Mouse (Mus musculus) kidney, postnatal 10 days (tissue): ENCODE measurements around the gene Ptges.
A peak's percentile ranks its signal among the peaks of the same experiment; 100 is the strongest.
"Not testable (repeated sequence)": the region's sequence is repeated elsewhere in the genome, so short reads cannot be mapped to it uniquely, and the experiment has no call there.

Experiments
- DNase-seq: peaks from one replicate; pipeline ENCODE4 v3.0.0; 2021; ENCODE audit warnings: mixed read lengths

Ptges gene

DNA sequence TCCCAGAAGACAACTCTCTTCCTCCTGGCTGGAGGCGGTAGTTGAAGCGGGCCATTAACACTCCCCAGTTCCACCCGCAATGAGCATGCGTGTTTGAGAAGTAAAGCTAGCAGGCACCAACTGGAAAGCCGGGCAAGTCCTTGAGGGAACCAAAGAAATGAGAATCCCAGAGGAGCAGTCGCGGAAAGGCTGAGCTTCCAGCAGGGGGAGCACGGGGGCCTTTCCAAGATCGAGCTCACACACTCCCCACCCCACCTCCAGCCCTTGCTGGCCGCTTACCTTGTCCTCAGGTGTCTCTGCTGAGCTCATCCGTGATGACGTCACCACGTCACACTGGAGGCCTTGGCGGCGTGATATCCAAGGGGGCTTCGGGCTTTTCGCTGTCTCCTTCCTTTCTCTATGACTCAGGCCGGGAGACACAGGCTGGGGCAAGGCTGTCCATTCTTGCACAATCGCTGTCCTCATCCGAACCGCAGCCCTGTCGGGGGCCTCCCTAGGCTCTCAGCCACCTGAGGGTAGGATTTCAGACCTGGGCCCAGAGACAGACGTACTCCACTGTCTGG lies at the start of gene Ptges:
Gene Ptges, minus strand, starts transcription at position 381 of the 563 bp plus-strand sequence.
- peak; percentile 85 for DNase-seq

DNA sequence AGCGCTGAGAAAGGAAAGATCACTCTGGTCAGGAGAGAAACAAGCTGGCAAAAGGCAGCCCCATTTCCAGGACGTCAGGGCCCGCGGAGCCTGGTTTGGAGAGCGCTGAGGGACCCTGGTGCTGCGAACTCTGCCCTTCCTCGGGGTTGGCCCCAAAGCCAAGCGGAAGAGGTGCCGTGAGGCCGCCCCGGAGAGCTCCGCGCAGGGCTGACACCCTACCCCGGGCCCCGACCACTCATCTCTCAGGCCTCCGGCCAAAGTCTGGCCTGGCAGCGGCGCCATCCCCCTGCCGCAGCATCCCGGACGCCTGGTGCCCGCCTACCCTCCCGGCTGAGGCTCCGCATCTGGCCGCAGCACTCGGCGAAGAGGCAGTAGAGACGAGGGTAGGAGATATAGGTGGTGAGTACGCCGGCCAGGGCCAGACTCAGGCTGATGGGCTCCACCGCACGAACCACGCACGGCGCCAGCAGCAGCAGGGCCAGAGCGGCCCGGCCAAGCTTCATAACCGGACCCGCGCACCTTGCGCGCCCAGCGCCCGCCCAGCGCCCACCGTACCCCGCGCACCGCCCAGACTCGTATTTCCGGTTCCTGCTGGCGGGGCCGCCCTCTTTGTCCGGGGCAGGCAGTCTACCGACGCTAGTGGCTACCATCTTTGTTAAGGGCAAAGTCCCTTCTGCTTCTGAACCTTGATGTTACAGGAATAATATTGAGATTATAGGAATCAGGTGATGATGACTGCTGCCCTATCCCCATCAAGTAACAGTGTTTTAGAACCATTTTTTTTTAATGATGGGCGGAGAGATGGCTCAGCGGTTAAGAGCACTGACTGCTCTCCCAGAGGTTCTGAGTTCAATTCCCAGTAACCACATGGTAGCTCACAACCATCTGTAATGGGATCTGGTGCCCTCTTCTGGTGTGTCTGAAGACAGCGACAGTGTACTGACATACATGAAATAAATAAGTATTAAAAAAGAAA lies 38.0 kb upstream of the Ptges start, which contains the start of gene Tor1a:
Gene Tor1a, minus strand, starts transcription at position 582 of the 976 bp plus-strand sequence.
- DNase-seq: peak; percentile 94

DNA sequence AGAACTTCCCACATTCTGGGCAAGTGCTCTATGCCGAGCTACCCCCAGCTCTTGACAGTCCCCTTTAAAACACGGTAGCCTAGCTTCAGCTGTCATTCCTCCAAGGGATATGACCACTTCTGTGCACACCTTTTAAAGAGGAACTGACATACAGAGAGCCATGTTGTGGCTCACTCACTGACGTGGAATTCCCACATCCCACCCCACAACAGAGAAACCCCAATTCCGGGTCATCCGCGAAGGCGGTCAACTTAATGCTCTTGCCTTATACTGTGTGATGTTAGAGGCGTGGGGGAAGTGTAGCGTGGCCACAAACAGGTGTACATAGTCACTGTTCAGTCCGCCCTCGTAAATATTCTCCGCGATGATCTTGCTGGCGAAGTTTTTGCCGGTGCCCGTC lies 37.2 kb upstream of the Ptges start:
- no peak for DNase-seq

DNA sequence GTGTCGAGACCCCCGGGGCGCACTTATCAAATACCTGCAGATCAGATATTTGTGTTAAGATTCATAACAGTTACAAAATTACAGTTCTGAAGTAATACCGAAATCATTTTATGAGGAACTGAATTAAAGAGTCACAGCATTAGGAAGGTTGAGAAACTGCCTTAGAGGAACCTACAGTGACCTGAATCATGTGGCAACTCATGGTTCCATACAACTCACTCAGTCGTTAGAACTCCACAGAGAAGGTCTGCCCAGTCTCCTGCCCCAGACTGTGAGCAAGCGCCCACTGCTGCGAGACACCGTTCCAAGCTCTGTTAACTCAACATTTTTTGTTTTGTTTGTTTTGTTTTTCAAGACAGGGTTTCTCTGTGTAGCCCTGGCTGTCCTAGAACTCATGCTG lies 36.0 kb upstream of the Ptges start:
- no peak for DNase-seq

DNA sequence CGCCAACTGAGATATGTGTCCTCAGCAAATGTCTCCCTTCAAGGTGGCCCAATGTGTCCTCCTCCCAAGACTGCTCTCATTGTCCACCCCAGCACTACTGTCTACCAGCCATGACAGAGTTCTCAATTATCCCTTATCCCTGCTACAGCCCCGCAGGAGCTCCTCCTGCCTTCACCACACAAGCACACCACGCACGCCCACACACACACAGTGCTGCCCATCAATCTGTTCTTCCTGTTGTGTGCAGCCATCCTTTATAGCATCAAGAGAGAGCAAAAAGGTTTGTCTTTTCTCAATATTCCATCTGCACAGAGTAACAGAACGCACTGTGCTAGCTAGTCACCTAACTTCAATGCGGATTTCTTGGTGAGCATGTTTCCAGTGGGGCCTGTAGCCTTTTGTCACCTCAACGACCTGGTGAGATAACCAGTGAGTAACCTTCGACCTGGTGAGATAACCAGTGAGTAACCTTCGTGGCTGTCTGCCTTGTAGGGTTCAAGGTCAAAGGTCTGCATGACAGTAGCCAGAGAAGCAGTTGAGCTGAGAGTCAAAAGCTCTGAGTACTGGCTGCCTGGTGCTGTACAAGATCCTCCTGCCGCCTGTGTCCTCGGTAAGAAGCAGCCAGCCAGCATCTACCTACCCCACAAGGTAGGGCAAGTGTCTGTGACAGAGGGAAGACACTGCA lies 33.0 kb upstream of the Ptges start:
- no peak for DNase-seq

DNA sequence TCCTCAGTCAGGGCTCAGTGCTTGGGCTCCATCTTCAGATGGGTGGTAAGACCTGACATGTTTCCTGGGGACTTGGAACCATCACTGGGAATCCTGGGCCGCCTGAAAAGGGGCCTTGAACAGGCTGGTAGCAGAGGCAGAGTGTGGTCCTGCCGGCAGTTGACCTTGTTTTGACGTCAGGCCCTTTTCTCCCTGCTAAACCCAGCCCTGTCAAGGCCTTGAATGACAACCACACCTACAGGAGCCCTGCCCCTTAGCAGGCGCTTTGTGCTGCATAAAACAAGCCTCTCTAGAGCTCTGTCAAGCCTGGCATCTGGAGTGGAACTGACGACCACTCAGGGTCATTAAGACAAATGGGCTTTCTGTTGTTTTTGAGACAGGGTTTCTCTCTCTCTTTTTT lies 30.2 kb upstream of the Ptges start:
- no peak for DNase-seq

DNA sequence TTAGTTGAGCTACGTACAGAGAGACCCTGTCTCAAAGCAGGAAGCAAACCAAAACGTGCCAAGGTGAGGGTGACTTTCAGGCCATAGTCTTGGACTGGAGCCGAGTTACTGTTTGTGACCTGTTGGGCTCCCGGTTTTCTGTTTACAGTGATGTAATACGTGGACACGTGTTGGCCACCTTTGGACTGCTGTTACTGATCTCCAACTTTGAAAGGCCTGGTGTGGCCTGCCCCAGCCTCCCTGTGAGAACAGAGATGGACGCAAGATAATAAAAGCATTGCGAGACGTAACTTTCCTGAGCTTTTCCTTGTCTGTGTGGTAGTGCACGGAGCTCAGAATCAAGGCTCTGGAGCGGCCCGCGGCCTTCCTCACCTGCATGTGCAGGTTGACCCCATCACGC lies 29.1 kb upstream of the Ptges start:
- no peak for DNase-seq

DNA sequence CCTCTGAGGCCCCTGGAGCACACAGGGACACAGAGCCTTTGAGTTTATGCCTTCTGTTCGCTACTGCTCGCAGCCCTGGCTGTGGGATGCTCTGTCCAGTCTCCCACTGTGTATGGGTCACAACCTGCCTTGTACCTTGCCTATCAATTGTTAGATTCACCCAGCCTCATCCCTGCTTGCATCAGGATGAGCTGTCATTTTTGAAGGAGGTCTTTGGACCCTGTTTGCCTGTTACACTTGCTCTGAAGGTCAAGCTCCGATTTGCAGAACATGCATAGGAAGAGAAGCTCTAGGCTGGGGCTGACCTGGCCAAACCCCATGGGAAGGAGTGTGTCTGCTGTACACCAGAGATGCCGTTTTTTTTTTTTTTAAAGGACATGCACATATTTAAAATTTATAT lies 27.8 kb upstream of the Ptges start:
- DNase-seq: no peak

DNA sequence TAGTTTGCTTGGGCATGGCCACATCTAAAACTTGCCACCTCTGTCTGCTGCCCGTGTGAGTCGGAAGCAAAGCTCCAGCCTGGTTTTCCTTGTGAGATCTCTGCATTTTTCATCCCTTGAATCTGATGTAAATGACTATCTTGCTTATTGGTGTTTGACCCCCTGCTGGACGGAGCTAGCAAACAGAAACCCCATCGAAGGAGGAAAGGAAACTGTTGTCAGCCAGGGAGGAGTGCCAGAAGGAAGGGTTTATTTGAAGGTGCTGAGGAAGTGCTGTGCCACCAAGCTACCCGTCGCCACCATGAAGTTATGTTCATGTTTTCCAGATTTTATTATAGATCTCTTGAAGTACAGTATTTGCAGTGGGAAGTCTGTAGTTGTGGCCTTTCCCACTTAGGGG lies 25.1 kb upstream of the Ptges start:
- no peak for DNase-seq

DNA sequence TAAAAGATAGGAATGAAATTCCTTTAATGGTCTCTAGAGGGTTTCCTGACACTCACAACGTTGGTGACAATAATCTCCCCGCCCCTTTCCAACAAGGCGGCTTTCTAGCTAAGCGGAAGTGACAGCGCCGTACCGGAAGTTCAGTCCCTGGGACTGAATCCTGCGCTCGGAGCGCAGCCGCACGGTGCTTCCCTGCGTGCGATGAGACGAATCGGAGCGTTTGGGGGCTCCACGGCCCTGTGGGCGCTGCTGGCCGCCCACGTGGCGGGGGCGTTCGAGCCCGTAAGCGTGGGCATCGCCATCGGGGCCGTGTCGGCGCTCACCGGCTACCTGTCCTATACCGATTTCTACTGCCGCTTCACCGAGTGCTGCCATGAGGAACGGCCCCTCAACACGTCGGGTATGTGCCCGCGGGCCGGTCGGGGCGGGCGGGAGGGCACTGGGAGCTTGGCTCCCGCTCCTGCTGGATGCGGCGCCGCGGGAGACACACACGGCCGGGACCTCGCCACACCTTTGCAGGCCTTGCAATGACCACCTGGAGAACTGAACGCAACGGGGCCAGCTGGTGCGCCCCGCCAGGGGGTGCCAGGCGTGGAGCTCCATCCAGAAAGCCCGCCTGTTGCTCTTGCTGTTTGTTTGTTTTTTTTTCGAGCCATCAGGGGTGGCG lies 23.3 kb upstream of the Ptges start, which contains the start of gene Tor1b:
Gene Tor1b, plus strand, starts transcription at position 136 of the 667 bp plus-strand sequence.
- peak; percentile 91 for DNase-seq

DNA sequence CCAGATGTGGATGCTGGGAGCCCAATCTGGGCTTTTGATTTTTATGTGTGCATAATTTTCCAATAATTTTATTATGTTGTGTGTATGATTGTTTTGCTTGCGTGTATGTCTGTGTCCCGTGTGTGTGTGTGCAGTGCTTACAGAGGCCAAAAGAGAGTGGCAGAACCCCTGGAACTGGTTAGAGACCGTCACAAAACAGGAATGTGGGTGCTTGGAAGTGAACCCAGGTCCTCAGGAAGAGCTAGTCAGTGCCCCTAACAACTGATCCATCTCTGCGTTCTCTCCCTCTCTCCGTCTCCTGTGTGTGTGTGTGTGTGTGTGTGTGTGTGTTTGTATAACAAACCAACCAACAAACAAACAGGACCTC lies 22.8 kb upstream of the Ptges start:
- DNase-seq: no peak

DNA sequence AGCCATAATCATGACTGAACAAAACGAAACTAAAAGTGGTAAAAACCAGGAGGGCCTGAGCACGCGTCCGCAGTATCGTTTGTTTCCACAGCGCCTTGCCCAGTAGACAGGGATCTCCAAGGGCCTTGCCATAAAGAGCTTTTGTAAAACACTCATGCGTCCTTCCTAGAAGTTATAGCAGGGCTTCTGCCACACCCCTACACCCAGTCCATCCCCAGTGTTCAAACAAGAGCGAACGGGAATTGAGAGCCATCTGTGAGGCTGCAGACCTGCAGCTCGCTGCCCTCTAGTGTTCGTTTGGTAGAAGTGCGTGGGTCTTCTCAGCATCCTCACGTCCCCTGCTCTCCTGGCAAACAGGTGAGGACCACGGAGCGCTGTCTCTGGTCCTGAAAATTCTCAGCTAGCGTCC lies 12.9 kb upstream of the Ptges start:
- DNase-seq: peak; percentile 80

DNA sequence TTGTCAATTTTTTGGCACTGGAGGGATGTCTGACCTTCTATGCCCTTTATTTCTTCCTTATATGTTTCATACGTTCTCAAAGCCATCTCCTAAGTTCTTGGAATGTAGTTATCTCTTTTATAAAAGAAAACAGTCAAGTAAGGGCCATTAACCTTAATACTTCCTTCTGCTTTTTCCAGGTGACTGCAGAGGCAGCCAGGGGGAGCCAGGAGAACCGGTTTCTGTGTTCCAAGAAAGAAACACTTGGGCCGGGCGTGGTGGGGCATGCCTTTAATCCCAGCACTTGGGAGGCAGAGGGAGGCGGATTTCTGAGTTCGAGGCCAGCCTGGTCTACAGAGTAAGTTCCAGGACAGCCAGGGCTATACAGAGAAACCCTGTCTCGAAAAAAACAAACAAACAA lies 12.5 kb upstream of the Ptges start:
- DNase-seq: not testable (repeated sequence)

DNA sequence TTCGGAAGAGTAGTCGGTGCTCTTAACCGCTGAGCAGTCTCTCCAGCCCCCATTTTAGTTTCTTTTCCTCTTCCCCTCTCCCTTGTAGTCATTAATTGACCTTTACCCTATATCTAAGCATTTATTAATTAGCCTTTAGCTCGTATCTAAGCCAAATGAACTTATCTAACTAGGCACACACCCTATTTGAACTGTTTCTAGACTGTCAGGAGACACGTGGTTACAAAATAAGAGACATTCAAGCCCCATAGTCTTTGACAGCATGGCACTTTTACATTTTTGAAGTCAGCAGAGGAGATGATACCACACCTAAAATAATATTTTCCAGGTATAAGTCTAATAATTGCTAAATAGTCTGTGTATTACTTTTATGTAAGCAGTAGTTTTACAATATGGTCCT lies 11.9 kb upstream of the Ptges start:
- DNase-seq: no peak

DNA sequence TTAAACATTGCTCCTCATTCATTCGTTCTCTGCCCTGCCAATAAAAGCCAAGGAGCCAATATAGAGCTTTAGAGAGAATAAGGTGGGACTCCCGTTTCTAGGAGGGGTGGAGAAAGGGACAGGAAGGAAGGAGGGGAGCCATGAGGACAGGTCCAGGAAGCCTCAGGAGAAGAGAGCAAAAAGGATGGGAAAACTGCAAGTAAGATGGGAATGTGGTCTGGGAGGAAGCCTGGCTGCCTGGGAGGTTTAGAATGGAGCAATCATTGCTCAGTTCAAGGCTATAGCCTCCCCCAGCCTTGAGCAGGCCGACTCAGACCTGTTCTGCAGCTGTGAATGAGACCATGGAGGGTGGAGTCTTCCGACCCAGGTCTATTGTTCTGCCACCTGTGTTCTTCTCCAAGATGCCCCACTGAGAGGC lies 8.9 kb upstream of the Ptges start:
- DNase-seq: no peak

DNA sequence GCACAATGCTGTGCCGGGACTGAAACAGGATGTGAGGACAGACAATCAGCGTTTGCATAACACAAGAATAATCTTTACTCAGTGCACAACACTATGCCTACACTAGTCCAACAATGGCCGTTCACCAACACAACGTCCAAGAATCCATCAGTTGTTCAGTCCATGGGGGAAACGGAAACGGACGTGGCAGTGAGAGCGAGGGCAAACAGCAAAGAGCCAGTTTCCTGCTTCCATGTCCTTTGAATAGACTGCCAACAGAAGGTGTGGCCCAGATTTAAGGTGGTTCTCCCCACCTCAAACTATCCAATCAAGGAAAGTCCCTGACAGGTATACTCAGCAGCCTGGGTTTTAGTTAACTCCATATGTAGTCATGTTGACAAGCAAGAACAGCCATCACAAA lies 8.1 kb upstream of the Ptges start:
- no peak for DNase-seq

DNA sequence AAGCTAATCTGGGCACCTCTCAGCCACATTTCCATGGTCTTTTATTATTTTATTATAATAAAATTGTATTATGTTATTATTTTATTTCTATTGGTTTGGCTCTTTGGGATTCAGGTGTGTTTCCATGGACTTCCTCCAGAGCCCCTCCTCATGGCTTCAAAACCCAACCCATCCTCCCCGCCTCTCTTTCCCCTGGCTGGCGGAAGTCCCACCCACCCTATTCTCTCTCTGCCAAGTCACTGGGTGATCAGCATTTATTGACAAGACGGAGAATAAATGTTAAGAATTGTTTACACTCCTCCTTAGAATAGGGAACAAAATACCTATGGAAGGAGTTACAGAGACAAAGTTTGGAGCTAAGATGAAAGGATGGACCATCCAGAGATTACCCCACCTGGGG lies 7.1 kb upstream of the Ptges start:
- no peak for DNase-seq

DNA sequence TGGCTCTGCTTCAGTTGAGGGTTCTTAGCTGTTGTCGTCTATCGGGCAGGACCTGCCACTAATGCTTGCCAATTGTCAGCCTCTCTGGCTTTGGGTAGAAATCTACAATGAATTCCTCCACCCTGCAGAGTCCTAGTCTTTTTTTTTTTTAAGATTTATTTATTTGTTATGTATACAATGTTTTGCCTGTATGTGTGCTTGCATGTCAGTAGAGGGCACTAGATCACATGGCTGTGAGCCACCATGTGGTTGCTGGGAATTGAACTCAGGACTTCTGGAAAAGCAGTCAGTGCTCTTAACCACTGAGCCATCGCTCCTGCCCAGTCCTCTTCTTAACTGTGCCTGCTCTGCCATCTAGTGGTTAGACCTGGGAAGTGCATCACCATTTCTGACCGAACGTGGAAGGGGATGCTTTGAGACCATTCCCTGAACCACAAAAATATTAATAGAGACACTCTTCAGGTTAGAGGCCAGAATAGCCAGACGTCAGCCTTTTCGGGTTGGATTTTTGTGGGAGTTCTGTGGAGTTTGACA lies 4.3 kb upstream of the Ptges start:
- peak; percentile 88 for DNase-seq

DNA sequence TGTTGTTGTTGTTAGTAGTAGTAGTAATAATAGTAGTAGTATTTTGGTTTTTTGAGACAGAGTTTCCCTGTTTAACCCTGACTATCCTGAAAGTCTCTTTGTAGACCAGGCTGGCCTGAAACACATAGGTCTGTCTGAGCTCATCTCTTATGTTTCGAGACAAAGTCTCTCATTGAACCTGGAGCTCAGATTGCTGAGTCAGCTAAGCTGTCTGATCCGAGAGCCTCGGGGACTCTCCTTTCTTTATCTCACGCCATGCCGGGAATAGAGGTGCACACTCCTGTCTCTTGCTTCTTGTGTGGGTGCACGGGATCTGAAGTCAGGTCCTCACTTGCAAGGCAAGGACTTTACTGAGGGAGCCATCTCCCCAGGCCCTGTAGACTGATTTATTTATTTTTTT lies 3.4 kb upstream of the Ptges start:
- DNase-seq: no peak

DNA sequence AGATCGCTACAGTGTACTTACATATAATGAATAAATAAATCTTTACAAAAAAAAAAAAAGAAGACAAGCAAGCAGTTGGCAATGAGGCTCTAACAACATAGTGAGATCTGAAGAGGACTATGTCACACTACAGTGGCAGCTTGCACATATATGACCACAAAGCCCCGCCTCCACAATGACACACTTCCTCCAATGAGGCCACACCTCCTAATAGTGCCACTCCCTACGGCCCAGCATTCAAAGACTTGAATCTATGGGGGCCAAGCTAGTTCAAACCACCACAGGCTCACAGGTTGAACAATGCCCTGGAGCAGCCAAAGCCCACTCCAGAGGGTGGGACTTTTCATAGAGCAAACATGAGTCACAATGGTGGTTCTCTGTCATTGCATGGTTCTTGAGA lies 2.3 kb upstream of the Ptges start:
- no peak for DNase-seq

DNA sequence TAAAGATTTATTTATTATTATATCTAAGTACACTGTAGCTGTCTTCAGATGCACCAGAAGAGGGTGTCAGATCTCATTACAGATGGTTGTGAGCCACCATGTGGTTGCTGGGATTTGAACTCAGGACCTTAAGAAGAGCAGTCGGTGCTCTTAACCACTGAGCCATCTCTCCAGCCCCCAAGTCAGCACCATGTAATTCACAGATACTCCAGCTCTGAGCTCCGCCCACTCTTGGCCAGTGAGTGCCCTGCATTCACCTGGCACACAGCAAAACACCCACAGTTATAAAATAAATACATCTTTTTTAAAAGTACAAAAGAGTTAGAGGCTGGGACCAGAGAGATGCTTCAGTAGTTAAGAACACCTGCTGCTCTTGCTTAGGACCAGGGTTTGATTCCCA lies 1.2 kb upstream of the Ptges start:
- not testable (repeated sequence) for DNase-seq

DNA sequence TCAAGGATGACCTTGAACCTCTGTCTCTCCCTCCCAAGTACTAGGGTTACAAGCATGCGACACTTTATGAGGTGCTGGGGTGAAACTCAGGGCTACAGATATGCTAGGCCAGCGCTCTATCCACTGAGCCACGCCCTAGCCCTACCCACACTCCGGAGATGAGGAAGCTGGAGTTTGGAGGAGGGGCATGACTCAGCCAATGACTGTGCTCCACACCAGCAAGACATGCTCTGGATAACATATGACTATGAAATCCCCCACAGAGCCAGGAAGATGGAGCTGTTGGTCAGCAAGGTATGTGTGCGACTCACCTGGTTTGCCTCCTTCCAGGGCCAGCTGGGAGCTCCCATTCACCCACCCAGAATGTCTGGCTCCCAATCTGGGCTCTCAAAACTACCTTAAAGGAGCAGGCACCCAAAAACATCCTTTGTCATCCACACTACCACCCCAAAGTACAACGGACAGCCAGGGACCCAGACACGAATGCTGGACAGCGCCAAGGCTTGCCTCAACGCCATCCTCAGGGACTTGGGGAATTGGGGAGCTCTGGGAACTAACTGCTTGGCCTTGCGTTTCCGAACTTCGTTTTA lies 675 bp downstream of the Ptges start:
- no peak for DNase-seq
